Mouse (Mus musculus) limb, embryonic 13.5 days (tissue): Measurements from ENCODE around the gene Cib4. TPM values are rescaled to one million over a fixed set of nuclear protein-coding genes. Genes with fewer than 3 reads are reported as not detected.

Experiments
- ATAC-seq: fragments of 200-750 bp; cut with Nextera tagmentation; 2 replicates; pipeline ENCODE4 v1.8.0; 2017; ENCODE audit warnings: low read depth, moderate number of reproducible peaks, moderate TSS enrichment; ENCODE audit not compliant: low FRiP score
- H3K27ac ChIP-seq: fragments of 300-500 bp; sonication (generic); 2 replicates; pipeline ENCODE4 v1.5.1; 2015; ENCODE audit warnings: inconsistent platforms, mild to moderate bottlenecking, moderate library complexity
- H3K27me3 ChIP-seq: fragments of 300-500 bp; sonication (generic); 2 replicates; pipeline ENCODE4 v1.6.1; 2015; ENCODE audit warnings: mild to moderate bottlenecking, inconsistent platforms
- H3K36me3 ChIP-seq: fragments of 300-500 bp; sonication (generic); 2 replicates; pipeline ENCODE4 v1.6.1; 2015; ENCODE audit warnings: inconsistent platforms, mild to moderate bottlenecking, moderate library complexity
- H3K4me1 ChIP-seq: fragments of 300-500 bp; sonication (generic); 2 replicates; pipeline ENCODE4 v1.6.1; 2015; ENCODE audit warnings: inconsistent platforms
- H3K4me2 ChIP-seq: fragments of 300-500 bp; sonication (generic); replicated peaks from 2 replicates; pipeline ENCODE4 v1.6.1; 2015; ENCODE audit warnings: inconsistent platforms, mild to moderate bottlenecking, moderate library complexity
- H3K4me3 ChIP-seq: fragments of 300-500 bp; sonication (generic); 2 replicates; pipeline ENCODE4 v1.5.1; 2015; ENCODE audit warnings: moderate library complexity, mild to moderate bottlenecking, inconsistent platforms
- H3K9ac ChIP-seq: fragments of 300-500 bp; sonication (generic); 2 replicates; pipeline ENCODE4 v1.6.1; 2015; ENCODE audit warnings: mild to moderate bottlenecking, inconsistent platforms
- H3K9me3 ChIP-seq: fragments of 300-500 bp; sonication (generic); 2 replicates; pipeline ENCODE4 v1.6.1; 2016; ENCODE audit warnings: inconsistent platforms
- WGBS: fragments of 180-500 bp; shearing (Covaris S2); methylation state at CpG from one replicate; pipeline ENCODE4 v1.1.7; 2015; 5-methylcytosine and 5-hydroxymethylcytosine counted together
- polyA plus RNA-seq: library from polyadenylated mRNA; unstranded; fragments of >200 nt; fragmentation: Nextera tagmentation; extraction: Ambion mirVana; gene quantifications from 2 replicates; pipeline ENCODE4 v1.2.1, GENCODE M21; 2015

Cib4 gene
- polyA plus RNA-seq, 1 experiment from 2014 or later = 0.25 TPM

GRCm38 (mm10) chr5:30527129-30527528 is 18.5 kb downstream of the Cib4 start:
- WGBS = 70% methylated on average over 5 of the region's 5 CpGs
- H3K9ac ChIP-seq = no peak overlapping the region
- H3K27me3 ChIP-seq = peaks cover 13% of the 10 kb centered on the region; the same call in 1 of the 2 replicates
- H3K4me3 ChIP-seq = no peak overlapping the region
- no peaks in the 10 kb centered on the region for H3K36me3 ChIP-seq
- H3K4me1 ChIP-seq = peaks cover 13% of the 10 kb centered on the region; the same call in 1 of the 2 replicates
- no peak overlapping the region for H3K27ac ChIP-seq
- ATAC-seq = no peak
- H3K9me3 ChIP-seq = no peaks in the 10 kb centered on the region
- H3K4me2 ChIP-seq = no peak overlapping the region

GRCm38 (mm10) chr5:30525920-30526836 is 19.5 kb downstream of the Cib4 start:
- ATAC-seq = no peak
- no peaks in the 10 kb centered on the region for H3K9me3 ChIP-seq
- no peaks in the 10 kb centered on the region for H3K36me3 ChIP-seq
- whole genome bisulfite sequencing = 20% methylated on average over 12 of the region's 12 CpGs
- no peak overlapping the region for H3K9ac ChIP-seq
- H3K4me1 ChIP-seq = peaks cover 13% of the 10 kb centered on the region; the same call in 1 of the 2 replicates
- no peak overlapping the region for H3K4me3 ChIP-seq
- H3K4me2 ChIP-seq = no peak overlapping the region
- H3K27ac ChIP-seq = no peak overlapping the region
- peaks cover 13% of the 10 kb centered on the region; the same call in 1 of the 2 replicates for H3K27me3 ChIP-seq

GRCm38 (mm10) chr5:30524213-30524612 is 21.4 kb downstream of the Cib4 start:
- ATAC-seq = no peak
- H3K9me3 ChIP-seq = no peaks in the 10 kb centered on the region
- no peak overlapping the region for H3K9ac ChIP-seq
- 37% methylated on average over 3 of the region's 3 CpGs for WGBS
- H3K27ac ChIP-seq = no peak overlapping the region
- H3K27me3 ChIP-seq = peaks cover 13% of the 10 kb centered on the region; the same call in 1 of the 2 replicates
- no peak overlapping the region for H3K4me2 ChIP-seq
- peaks cover 25% of the 10 kb centered on the region for H3K4me1 ChIP-seq
- no peaks in the 10 kb centered on the region for H3K36me3 ChIP-seq
- no peak overlapping the region for H3K4me3 ChIP-seq

GRCm38 (mm10) chr5:30523131-30523530 is 22.5 kb downstream of the Cib4 start:
- H3K27ac ChIP-seq = no peak overlapping the region
- ATAC-seq = no peak
- 77% methylated on average over 3 of the region's 3 CpGs for WGBS
- no peak overlapping the region for H3K4me2 ChIP-seq
- H3K36me3 ChIP-seq = no peaks in the 10 kb centered on the region
- no peak overlapping the region for H3K4me3 ChIP-seq
- H3K9ac ChIP-seq = no peak overlapping the region
- peaks cover 8% of the 10 kb centered on the region; the same call in 1 of the 2 replicates for H3K27me3 ChIP-seq
- no peaks in the 10 kb centered on the region for H3K9me3 ChIP-seq
- peaks cover 36% of the 10 kb centered on the region for H3K4me1 ChIP-seq

- Histone ChIP-seq H3K9ac (no peak overlapping the region), H3K27ac (no peak overlapping the region), H3K4me2 (no peak overlapping the region), H3K4me3 (no peak overlapping the region), H3K36me3 (no peaks in the 10 kb centered on the region), H3K4me1 (peaks cover 40% of the 10 kb centered on the region), H3K9me3 (no peaks in the 10 kb centered on the region), H3K27me3 (peaks cover under 1% of the 10 kb centered on the region; the same call in 1 of the 2 replicates)
- no peak for ATAC-seq
- WGBS = 88% methylated on average over 8 of the region's 8 CpGs
These were observed 23.2 kb downstream of the Cib4 start for GRCm38 (mm10) chr5:30522406-30522805.

- Histone ChIP-seq H3K4me2 (no peak overlapping the region; the same call in 1 of the 2 replicates), H3K36me3 (no peaks in the 10 kb centered on the region), H3K4me3 (no peak overlapping the region), H3K27ac (no peak overlapping the region), H3K9ac (no peak overlapping the region), H3K4me1 (peaks cover 30% of the 10 kb centered on the region), H3K27me3 (no peaks in the 10 kb centered on the region), H3K9me3 (no peaks in the 10 kb centered on the region)
- WGBS = 78% methylated on average over 10 of the region's 10 CpGs
- ATAC-seq = no peak
These were observed 25.4 kb downstream of the Cib4 start for GRCm38 (mm10) chr5:30520214-30520732.

- H3K9me3 ChIP-seq = no peaks in the 10 kb centered on the region
- WGBS = 29% methylated on average over 7 of the region's 7 CpGs
- ATAC-seq = no peak
These were observed 26.1 kb downstream of the Cib4 start for GRCm38 (mm10) chr5:30519494-30519893.

GRCm38 (mm10) chr5:30518547-30518946 is 27.1 kb downstream of the Cib4 start:
- Histone ChIP-seq H3K9ac (no peak overlapping the region), H3K9me3 (no peaks in the 10 kb centered on the region), H3K27ac (peak overlapping the region; percentile 33; the same call in 1 of the 2 replicates), H3K27me3 (no peaks in the 10 kb centered on the region), H3K4me2 (no peak overlapping the region), H3K4me1 (peaks cover 34% of the 10 kb centered on the region), H3K4me3 (no peak overlapping the region), H3K36me3 (no peaks in the 10 kb centered on the region)
- ATAC-seq = no peak
- 49% methylated on average over 6 of the region's 6 CpGs for WGBS

More at GRCm38 (mm10) chr5:30519494-30519893, 26.1 kb downstream of the Cib4 start:
- H3K27me3 ChIP-seq = no peaks in the 10 kb centered on the region
- H3K4me2 ChIP-seq = no peak overlapping the region
- H3K36me3 ChIP-seq = no peaks in the 10 kb centered on the region
- H3K9ac ChIP-seq = no peak overlapping the region
- H3K4me1 ChIP-seq = peaks cover 30% of the 10 kb centered on the region
- H3K4me3 ChIP-seq = no peak overlapping the region
- H3K27ac ChIP-seq = 0 out of 2 replicates have a peak overlapping the region, but pooled peaks have one; percentile 15

GRCm38 (mm10) chr5:30518108-30518507 is 27.5 kb downstream of the Cib4 start:
- no peak for ATAC-seq
- no peak overlapping the region for H3K4me3 ChIP-seq

GRCm38 (mm10) chr5:30516376-30516775 is 29.3 kb downstream of the Cib4 start:
- no peaks in the 10 kb centered on the region for H3K9me3 ChIP-seq
- 54% methylated on average over 7 of the region's 7 CpGs for WGBS
- no peak overlapping the region for H3K9ac ChIP-seq
- H3K4me1 ChIP-seq = peaks cover 36% of the 10 kb centered on the region
- no peak overlapping the region for H3K4me3 ChIP-seq
- H3K4me2 ChIP-seq = no peak overlapping the region
- ATAC-seq = no peak
- no peaks in the 10 kb centered on the region for H3K27me3 ChIP-seq
- H3K36me3 ChIP-seq = no peaks in the 10 kb centered on the region
- H3K27ac ChIP-seq = no peak overlapping the region

More at GRCm38 (mm10) chr5:30518108-30518507, 27.5 kb downstream of the Cib4 start:
- Histone ChIP-seq H3K36me3 (no peaks in the 10 kb centered on the region), H3K27ac (peak overlapping the region; percentile 33), H3K4me2 (no peak overlapping the region), H3K9me3 (no peaks in the 10 kb centered on the region), H3K4me1 (peaks cover 36% of the 10 kb centered on the region), H3K27me3 (no peaks in the 10 kb centered on the region), H3K9ac (no peak overlapping the region)
- WGBS = 34% methylated on average over 5 of the region's 5 CpGs

GRCm38 (mm10) chr5:30513111-30513510 is 32.5 kb downstream of the Cib4 start:
- H3K9me3 ChIP-seq = no peaks in the 10 kb centered on the region
- no peaks in the 10 kb centered on the region for H3K27me3 ChIP-seq
- H3K9ac ChIP-seq = no peak overlapping the region
- no peaks in the 10 kb centered on the region for H3K36me3 ChIP-seq
- H3K4me2 ChIP-seq = no peak overlapping the region
- whole genome bisulfite sequencing = 89% methylated on average over 8 of the region's 8 CpGs
- ATAC-seq = no peak
- H3K4me1 ChIP-seq = peaks cover 32% of the 10 kb centered on the region
- no peak overlapping the region for H3K27ac ChIP-seq
- H3K4me3 ChIP-seq = no peak overlapping the region

GRCm38 (mm10) chr5:30497299-30497698 is 48.3 kb downstream of the Cib4 start:
- no peaks in the 10 kb centered on the region for H3K36me3 ChIP-seq
- 17% methylated on average over 7 of the region's 7 CpGs for WGBS
- peak overlapping the region; percentile 77 for H3K27ac ChIP-seq
- H3K9me3 ChIP-seq = no peaks in the 10 kb centered on the region
- H3K27me3 ChIP-seq = no peaks in the 10 kb centered on the region
- H3K4me1 ChIP-seq = peaks cover 33% of the 10 kb centered on the region
- H3K4me2 ChIP-seq = peak overlapping the region; percentile 25
- H3K9ac ChIP-seq = no peak overlapping the region
- no peak overlapping the region for H3K4me3 ChIP-seq
- ATAC-seq = no peak; the same call in 1 of the 2 replicates
